Mouse (Mus musculus): ENCODE measurements around the gene Sept8.

DNA sequence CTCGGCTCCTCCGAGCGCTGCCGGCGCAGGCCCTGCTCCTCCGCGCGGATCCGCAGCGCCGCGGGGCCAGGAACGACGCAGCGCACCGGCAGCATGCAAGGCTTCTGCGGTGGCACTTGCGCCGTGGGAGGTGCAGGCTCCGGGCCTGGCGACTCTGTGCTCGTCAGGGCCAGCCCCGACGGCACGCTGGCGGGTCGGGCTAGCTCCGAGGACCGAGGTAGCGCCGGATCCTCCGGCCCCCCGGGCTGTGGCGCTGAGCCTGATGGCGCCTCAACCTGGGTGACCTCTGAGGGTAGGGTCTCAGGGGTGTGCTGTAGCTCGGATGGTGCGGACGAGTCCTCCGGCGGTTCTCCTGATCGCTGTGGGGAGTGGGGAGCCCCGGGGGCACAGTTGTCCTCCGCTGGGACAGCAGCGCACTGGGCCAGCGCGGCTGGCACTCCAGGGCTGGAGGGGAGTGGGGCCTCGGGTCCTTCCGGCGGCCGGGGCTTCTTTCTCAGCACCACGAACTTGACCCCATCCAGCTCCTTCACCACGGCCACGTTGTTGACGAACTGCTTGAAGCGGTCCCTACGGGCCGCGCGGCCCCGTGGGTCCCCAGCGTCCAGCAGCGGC, 39.8 kb upstream of the Sept8 start:
- no peak for TF ChIP-seq CTCF (IDR thresholded peaks at IDR 0.05; ENCODE audit: low read depth)
- TF ChIP-seq EP300 (IDR thresholded peaks at IDR 0.05; ENCODE audit: low read depth) = no peak

Measured in liver, embryonic 14.5 days (tissue).